16 mouse cellular contexts compared by ENCODE assay signal in the genomic region with DNA sequence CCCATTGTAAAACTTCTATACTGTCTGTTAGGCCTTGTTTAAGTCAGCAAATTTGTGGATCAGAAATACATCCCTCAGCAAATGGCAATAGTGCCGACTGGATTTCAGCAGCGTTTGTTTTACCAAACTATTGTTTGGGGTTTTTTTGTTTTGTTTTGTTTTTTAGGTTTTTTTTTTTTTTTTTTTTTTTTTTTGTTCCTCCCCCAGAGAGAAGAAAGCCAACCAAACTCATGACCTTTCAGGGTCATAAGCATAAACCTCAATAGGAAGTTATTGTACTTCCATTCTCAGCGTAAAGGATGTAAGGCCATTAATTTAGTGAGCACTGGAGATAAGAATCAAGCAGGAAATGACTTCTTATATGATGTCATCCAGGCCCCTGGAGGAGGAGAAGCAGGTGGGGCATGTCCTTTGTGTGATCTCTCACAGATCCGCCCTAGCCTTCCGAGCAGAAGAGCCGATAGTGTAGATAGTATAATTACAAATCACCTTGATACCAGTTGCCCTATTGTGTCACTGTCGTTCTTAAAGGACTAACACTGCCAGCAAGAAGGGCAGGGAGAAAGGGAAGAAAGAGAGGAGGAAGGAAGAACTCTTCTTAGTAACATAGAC. TPM values are rescaled to one million over a fixed set of nuclear protein-coding genes. Genes with fewer than 3 reads are reported as not detected.
A peak's percentile ranks its signal among the peaks of the same experiment; 100 is the strongest.
DNase-seq lines count a peak whose midpoint lies in the region; ATAC-seq lines count a peak whose summit lies in the region.
"Had no signal": no experiment of that assay in that cellular context is flagged by ENCODE, and none has a peak within 500 bp of the region (broad histone marks: within the 10 kb centered on the region; RNA-seq: fewer than 3 reads in every experiment).

No protein-coding gene starts in this region.

- H3K27ac ChIP-seq in midbrain, embryonic 11.5 days (ENCODE audit: low read depth, low read length), result no peak overlapping the region
- H3K27ac ChIP-seq in midbrain, embryonic 16.5 days (ENCODE audit: low read length), result no peak overlapping the region
- H3K27ac ChIP-seq: embryonic facial prominence, embryonic 12.5 days; hindbrain, embryonic 12.5 days; liver, embryonic 12.5 days; midbrain, embryonic 12.5 days had no signal

- H3K4me1 ChIP-seq in midbrain, embryonic 11.5 days (ENCODE audit: control insufficient read depth, insufficient read depth, low read length), result no peaks in the 10 kb centered on the region
- H3K4me1 ChIP-seq in midbrain, embryonic 16.5 days (ENCODE audit: control insufficient read depth, insufficient read depth, low read length), result no peaks in the 10 kb centered on the region
- H3K4me1 ChIP-seq: embryonic facial prominence, embryonic 12.5 days; hindbrain, embryonic 12.5 days; liver, embryonic 12.5 days; midbrain, embryonic 12.5 days had no signal

- no peak overlapping the region for H3K4me3 ChIP-seq in midbrain, embryonic 11.5 days (ENCODE audit: low read depth, low read length)
- no peak overlapping the region for H3K4me3 ChIP-seq in midbrain, embryonic 16.5 days (ENCODE audit: low read depth, low read length)
- H3K4me3 ChIP-seq: embryonic facial prominence, embryonic 12.5 days; hindbrain, embryonic 12.5 days; liver, embryonic 12.5 days; midbrain, embryonic 12.5 days had no signal

- H3K9me3 ChIP-seq in midbrain, embryonic 11.5 days (ENCODE audit: control insufficient read depth, low read length), result no peaks in the 10 kb centered on the region
- H3K9me3 ChIP-seq in midbrain, embryonic 16.5 days (replicated peaks; ENCODE audit: control insufficient read depth, low read length, poor library complexity, severe bottlenecking), result no peaks in the 10 kb centered on the region
- H3K9me3 ChIP-seq: embryonic facial prominence, embryonic 12.5 days; hindbrain, embryonic 12.5 days; liver, embryonic 12.5 days; midbrain, embryonic 12.5 days had no signal

- peak; percentile 76 for DNase-seq in heart, adult 11 months
- DNase-seq in heart, adult 8-10 months (ENCODE audit: low spot score), result no peak
- peak; percentile 70 for DNase-seq in midbrain, embryonic 11.5 days (ENCODE audit: low spot score, missing footprints)
- DNase-seq in urinary bladder, adult 2 months (ENCODE audit: low spot score), result no peak
- DNase-seq in urinary bladder, adult 18-20 months (ENCODE audit: low spot score in 2 of 2), result no peak
- DNase-seq in adrenal gland, postnatal 25 days, result no peak
- DNase-seq: heart, adult 18-20 months; layer of hippocampus, postnatal 36 days; spleen, adult 18-20 months had no signal

- WGBS in midbrain, embryonic 11.5 days, result 66% methylated on average over 7 of the region's 7 CpGs
- WGBS in midbrain, embryonic 16.5 days, result 70% methylated on average over 7 of the region's 7 CpGs

- no peaks in the 10 kb centered on the region for H3K36me3 ChIP-seq in midbrain, embryonic 11.5 days (ENCODE audit: control insufficient read depth, insufficient read depth, low read length)
- H3K36me3 ChIP-seq in midbrain, embryonic 16.5 days (ENCODE audit: control insufficient read depth, insufficient read depth, low read length), result no peaks in the 10 kb centered on the region
- H3K36me3 ChIP-seq: embryonic facial prominence, embryonic 12.5 days; hindbrain, embryonic 12.5 days; liver, embryonic 12.5 days; midbrain, embryonic 12.5 days had no signal

- no peak overlapping the region for H3K9ac ChIP-seq in midbrain, embryonic 11.5 days (ENCODE audit: low read length)
- no peak overlapping the region for H3K9ac ChIP-seq in midbrain, embryonic 16.5 days (ENCODE audit: low read depth, low read length)
- H3K9ac ChIP-seq: embryonic facial prominence, embryonic 12.5 days; hindbrain, embryonic 12.5 days; liver, embryonic 12.5 days; midbrain, embryonic 12.5 days had no signal

- no peak overlapping the region for H3K4me2 ChIP-seq in midbrain, embryonic 11.5 days
- H3K4me2 ChIP-seq in midbrain, embryonic 16.5 days (ENCODE audit: low read length), result no peak overlapping the region
- H3K4me2 ChIP-seq: embryonic facial prominence, embryonic 12.5 days; hindbrain, embryonic 12.5 days; liver, embryonic 12.5 days; midbrain, embryonic 12.5 days had no signal

- no peak for ATAC-seq in midbrain, embryonic 11.5 days (ENCODE audit: low FRiP score)
- no peak for ATAC-seq in midbrain, embryonic 16.5 days
- peak; percentile 79 for ATAC-seq in megakaryocyte progenitor cell, adult 5-6 weeks (replicated peaks; ENCODE audit: poor library complexity)
- ATAC-seq: forebrain, embryonic 14.5 days; liver, embryonic 12.5 days had no signal

- no peaks in the 10 kb centered on the region for H3K27me3 ChIP-seq in midbrain, embryonic 11.5 days (ENCODE audit: control insufficient read depth, insufficient read depth, low read length)
- H3K27me3 ChIP-seq in midbrain, embryonic 16.5 days (ENCODE audit: control insufficient read depth, insufficient read depth, low read depth, low read length), result no peaks in the 10 kb centered on the region
- H3K27me3 ChIP-seq: embryonic facial prominence, embryonic 12.5 days; hindbrain, embryonic 12.5 days; liver, embryonic 12.5 days; midbrain, embryonic 12.5 days had no signal

RNA-seq across cellular contexts. Expression of a gene that starts 38.5 kb away (rescaled TPM):
- total RNA-seq in heart, adult 8-10 months (2022), result 10 to 100 TPM; 16.4 to 18.9 (median 18.0) TPM
- 18.1 and 20.1 TPM in 2 replicates for polyA plus RNA-seq in midbrain, embryonic 11.5 days (2014; fragmentation: Nextera tagmentation; extraction: Ambion mirVana)
- 6.5 and 7.5 TPM in 2 replicates for polyA plus RNA-seq in midbrain, embryonic 16.5 days (2015; fragmentation: Nextera tagmentation; extraction: Ambion mirVana)
- 35.4 and 45.4 TPM in 2 replicates for total RNA-seq in megakaryocyte progenitor cell, adult 5-6 weeks (2015)
- 40.1 and 42.2 TPM in 2 replicates for total RNA-seq in megakaryocyte progenitor cell, adult 5-6 weeks (2017)
- 33.5 and 34.8 TPM in 2 replicates for polyA plus RNA-seq in urinary bladder, adult 2 months (2012; rRNA removed)
- 21.2 and 23.2 TPM in 2 replicates for total RNA-seq in adrenal gland, postnatal 25 days (2021)

Comparison
In these comparisons a context has a peak if more than half of its experiments do, and no peak if none do; other contexts are left out.
1. DNase-seq: peak in heart, adult 11 months (single experiment) and midbrain, embryonic 11.5 days (single experiment); none in heart, adult 8-10 months (single experiment), urinary bladder, adult 2 months (single experiment), urinary bladder, adult 18-20 months (0 of 2) and adrenal gland, postnatal 25 days (single experiment).